Mouse (Mus musculus): Measurements from ENCODE around the gene Tbl1x. TPM values are rescaled to one million over a fixed set of nuclear protein-coding genes. Genes with fewer than 3 reads are reported as not detected.
"Not testable (repeated sequence)": the region's sequence is repeated elsewhere in the genome, so short reads cannot be mapped to it uniquely, and the experiment has no call there.

Gene Tbl1x
- polyA plus RNA-seq, 1 experiment, result 17.1 TPM

DNA sequence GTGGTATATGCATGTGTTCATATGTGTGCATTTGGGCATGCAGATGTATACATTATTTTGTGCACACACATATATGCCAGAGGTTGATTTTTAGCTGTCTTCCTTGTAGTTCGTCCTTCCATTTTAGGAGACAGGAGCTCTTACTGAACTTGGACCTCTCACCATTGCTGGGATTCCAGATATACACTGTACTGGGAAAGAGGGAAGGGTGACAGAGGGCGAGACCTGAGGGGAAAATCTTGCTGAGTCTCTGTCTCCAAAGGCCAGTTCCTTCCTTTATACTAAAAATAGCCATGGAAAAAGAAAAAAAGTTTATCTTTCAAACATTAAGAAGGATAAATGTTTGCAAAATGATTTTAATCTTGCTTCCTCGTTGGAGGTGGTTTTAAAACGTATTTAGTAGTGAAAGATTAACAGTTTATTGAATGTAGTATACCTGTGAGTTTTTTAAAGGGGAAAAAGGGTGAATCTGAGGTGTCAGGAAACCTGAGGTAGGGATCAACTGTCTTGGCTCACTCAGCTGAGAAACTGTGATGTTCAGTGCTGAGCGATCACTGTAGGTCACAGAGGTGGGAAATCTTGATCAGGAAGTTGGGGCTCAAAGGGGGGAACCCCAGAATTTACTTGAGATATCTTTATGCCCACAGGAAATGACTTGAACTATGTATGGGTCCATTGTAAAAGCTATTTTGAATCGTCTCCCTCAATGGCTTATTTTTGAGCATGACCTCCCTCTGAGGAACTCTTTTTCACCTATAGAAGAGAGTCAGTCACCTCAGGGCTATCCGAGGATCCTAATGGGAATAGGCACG is 6.7 kb downstream of the Tbl1x start:
- no peak for TF ChIP-seq POLR2A (IDR thresholded peaks at IDR 0.05; ENCODE audit: low read depth, low read length)
- TF ChIP-seq CTCF (conservative IDR thresholded peaks at IDR 0.05; ENCODE audit: insufficient read depth, insufficient read length, low read depth, low read length), result no peak
- H3K27ac ChIP-seq (ENCODE audit: insufficient read depth, low read depth, low read length), result no peak overlapping the region
- no peaks in the 10 kb centered on the region for H3K27me3 ChIP-seq (replicated peaks; ENCODE audit: control insufficient read depth, insufficient read depth, low read length)
- no peaks in the 10 kb centered on the region for H3K36me3 ChIP-seq (ENCODE audit: control insufficient read depth, insufficient read depth, low read length)
- 20% methylated on average over 8 of the region's 8 CpGs for WGBS
- no peak for DNase-seq
- peaks cover 16% of the 10 kb centered on the region for H3K4me1 ChIP-seq (ENCODE audit: control insufficient read depth, insufficient read depth, low read length)
- H3K4me3 ChIP-seq (ENCODE audit: insufficient read depth, low read depth, low read length), result no peak overlapping the region

DNA sequence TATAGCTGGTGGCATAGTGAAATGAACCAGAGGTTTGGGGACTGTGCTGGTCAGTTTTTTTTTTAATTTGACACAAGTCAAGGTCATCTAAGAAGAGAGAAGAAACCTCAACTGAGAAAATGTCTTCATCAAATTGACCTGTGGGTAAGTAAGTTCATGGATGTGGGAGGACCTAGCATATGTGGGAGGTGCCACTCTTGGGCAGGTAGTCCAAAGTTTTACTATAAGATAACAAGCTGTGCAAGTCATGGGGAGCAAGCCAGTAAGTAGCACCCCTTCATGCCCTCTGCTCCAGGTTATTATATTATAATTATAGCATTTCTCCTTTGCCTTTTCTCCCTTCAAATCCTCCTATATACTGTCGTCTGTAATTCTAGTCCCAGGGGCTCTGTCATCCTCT is 8.1 kb downstream of the Tbl1x start:
- H3K4me1 ChIP-seq (ENCODE audit: control insufficient read depth, insufficient read depth, low read length), result peaks cover 16% of the 10 kb centered on the region
- no peak overlapping the region for H3K4me3 ChIP-seq (ENCODE audit: insufficient read depth, low read depth, low read length)
- no peak for TF ChIP-seq POLR2A (IDR thresholded peaks at IDR 0.05; ENCODE audit: low read depth, low read length)
- TF ChIP-seq CTCF (conservative IDR thresholded peaks at IDR 0.05; ENCODE audit: insufficient read depth, insufficient read length, low read depth, low read length), result no peak
- H3K27me3 ChIP-seq (replicated peaks; ENCODE audit: control insufficient read depth, insufficient read depth, low read length), result no peaks in the 10 kb centered on the region
- no peak overlapping the region for H3K27ac ChIP-seq (ENCODE audit: insufficient read depth, low read depth, low read length)
- 82% methylated on average over 1 of the region's 1 CpGs for WGBS
- no peaks in the 10 kb centered on the region for H3K36me3 ChIP-seq (ENCODE audit: control insufficient read depth, insufficient read depth, low read length)
- no peak for DNase-seq

DNA sequence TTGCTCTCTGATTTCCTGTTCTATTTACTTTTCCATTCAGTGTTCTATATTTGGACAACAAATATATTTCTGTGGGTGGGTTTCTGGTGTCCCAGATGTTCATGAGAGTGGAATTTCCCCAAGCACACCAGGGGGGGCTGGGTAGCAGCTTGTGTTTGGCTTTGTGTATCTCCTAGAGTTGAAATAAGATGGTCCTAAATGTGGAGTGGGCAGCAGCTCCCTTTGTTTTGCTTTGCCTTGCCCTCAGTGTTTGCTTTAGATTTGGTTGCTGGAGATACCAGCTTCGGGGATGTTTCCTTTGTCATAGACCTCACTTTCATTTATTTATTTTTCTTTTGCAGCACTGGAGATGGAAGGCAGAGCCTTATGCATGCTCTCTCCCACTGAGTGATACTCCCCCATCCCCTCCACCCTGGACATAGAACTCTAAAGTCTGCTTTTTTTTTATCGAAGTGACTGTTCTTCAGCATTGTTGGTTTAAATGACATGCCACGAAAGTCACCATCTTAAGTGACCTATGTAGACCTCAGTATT is 12.1 kb downstream of the Tbl1x start:
- Histone ChIP-seq H3K36me3 (ENCODE audit: control insufficient read depth, insufficient read depth, low read length) (no peaks in the 10 kb centered on the region), H3K27me3 (replicated peaks; ENCODE audit: control insufficient read depth, insufficient read depth, low read length) (no peaks in the 10 kb centered on the region), H3K27ac (ENCODE audit: insufficient read depth, low read depth, low read length) (no peak overlapping the region), H3K4me1 (ENCODE audit: control insufficient read depth, insufficient read depth, low read length) (peaks cover 3% of the 10 kb centered on the region), H3K4me3 (ENCODE audit: insufficient read depth, low read depth, low read length) (no peak overlapping the region)
- TF ChIP-seq CTCF (conservative IDR thresholded peaks at IDR 0.05; ENCODE audit: insufficient read depth, insufficient read length, low read depth, low read length) (no peak), POLR2A (IDR thresholded peaks at IDR 0.05; ENCODE audit: low read depth, low read length) (no peak)
- DNase-seq, result no peak
- WGBS, result 30% methylated on average over 3 of the region's 3 CpGs

DNA sequence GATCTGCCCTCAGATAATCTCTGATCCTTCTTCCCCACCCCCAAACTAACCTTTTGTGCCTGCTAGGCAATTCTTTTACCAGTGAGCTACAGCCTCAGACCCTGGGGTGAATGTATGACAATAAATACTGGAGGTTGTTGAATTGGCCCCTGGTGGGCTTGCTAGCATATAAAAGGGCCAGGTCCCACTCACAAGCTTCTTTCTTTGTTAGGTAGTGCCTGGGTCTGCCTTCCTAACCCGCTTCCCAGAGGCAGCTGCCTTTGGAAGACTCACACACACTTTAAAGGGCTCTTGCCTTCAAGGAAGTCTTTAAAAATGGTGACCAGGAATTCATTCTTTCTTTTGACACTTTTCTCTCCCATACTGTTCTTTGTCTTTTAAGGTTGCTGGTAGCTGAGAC is 14.4 kb downstream of the Tbl1x start:
- TF ChIP-seq CTCF (conservative IDR thresholded peaks at IDR 0.05; ENCODE audit: insufficient read depth, insufficient read length, low read depth, low read length) (no peak), POLR2A (IDR thresholded peaks at IDR 0.05; ENCODE audit: low read depth, low read length) (no peak)
- H3K4me1 ChIP-seq (ENCODE audit: control insufficient read depth, insufficient read depth, low read length), result peaks cover 3% of the 10 kb centered on the region; the same call in 1 of the 2 replicates
- no peak overlapping the region for H3K27ac ChIP-seq (ENCODE audit: insufficient read depth, low read depth, low read length)
- no peak for DNase-seq
- no peaks in the 10 kb centered on the region for H3K36me3 ChIP-seq (ENCODE audit: control insufficient read depth, insufficient read depth, low read length)
- 82% methylated on average over 1 of the region's 1 CpGs for WGBS
- H3K4me3 ChIP-seq (ENCODE audit: insufficient read depth, low read depth, low read length), result no peak overlapping the region
- no peaks in the 10 kb centered on the region for H3K27me3 ChIP-seq (replicated peaks; ENCODE audit: control insufficient read depth, insufficient read depth, low read length)

DNA sequence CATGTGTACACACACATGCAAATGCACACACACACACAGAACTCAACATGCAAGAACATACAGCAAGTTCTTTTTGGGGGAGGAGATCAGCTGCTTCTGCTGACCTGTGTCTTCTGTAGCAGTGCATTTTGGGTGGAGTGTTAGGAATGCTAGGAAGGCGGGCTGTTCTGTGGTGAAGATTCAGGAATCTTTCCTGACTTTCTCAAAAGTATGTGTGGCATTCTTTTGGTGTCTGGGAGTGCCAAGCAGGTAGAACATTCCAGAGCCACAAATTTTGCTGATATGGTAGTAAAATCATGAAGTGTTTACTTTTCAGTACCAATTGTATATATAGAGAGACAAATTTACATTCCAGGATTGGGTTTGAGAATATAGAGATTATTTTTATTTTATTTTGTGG is 17.6 kb downstream of the Tbl1x start:
- Histone ChIP-seq H3K4me3 (ENCODE audit: insufficient read depth, low read depth, low read length) (no peak overlapping the region), H3K27me3 (replicated peaks; ENCODE audit: control insufficient read depth, insufficient read depth, low read length) (no peaks in the 10 kb centered on the region), H3K36me3 (ENCODE audit: control insufficient read depth, insufficient read depth, low read length) (no peaks in the 10 kb centered on the region), H3K4me1 (ENCODE audit: control insufficient read depth, insufficient read depth, low read length) (peaks cover 3% of the 10 kb centered on the region; the same call in 1 of the 2 replicates), H3K27ac (ENCODE audit: insufficient read depth, low read depth, low read length) (peak overlapping the region; percentile 22; the same call in 1 of the 2 replicates)
- 63% methylated on average over 1 of the region's 1 CpGs for WGBS
- TF ChIP-seq POLR2A (IDR thresholded peaks at IDR 0.05; ENCODE audit: low read depth, low read length) (no peak), CTCF (conservative IDR thresholded peaks at IDR 0.05; ENCODE audit: insufficient read depth, insufficient read length, low read depth, low read length) (no peak)
- no peak for DNase-seq

DNA sequence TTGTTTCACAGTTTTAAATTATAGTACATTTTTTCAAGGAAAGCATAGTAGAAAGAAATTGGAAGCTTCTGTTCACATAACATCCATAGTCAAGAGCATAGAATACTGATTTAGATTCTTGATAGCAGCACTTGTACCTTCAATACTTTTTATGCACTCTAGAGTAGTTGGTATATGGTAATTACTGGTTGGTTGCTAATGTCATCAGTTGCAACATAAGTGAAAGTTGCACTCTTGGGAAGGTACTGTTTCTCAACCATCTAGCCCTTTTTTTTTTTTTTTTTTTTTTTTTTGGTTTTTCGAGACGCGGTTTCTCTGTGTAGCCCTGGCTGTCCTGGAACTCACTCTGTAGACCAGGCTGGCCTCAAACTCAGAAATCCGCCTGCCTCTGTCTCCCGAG is 20.2 kb downstream of the Tbl1x start:
- Histone ChIP-seq H3K4me3 (ENCODE audit: insufficient read depth, low read depth, low read length) (no peak overlapping the region), H3K27ac (ENCODE audit: insufficient read depth, low read depth, low read length) (no peak overlapping the region), H3K4me1 (ENCODE audit: control insufficient read depth, insufficient read depth, low read length) (peaks cover 3% of the 10 kb centered on the region; the same call in 1 of the 2 replicates), H3K36me3 (ENCODE audit: control insufficient read depth, insufficient read depth, low read length) (no peaks in the 10 kb centered on the region), H3K27me3 (replicated peaks; ENCODE audit: control insufficient read depth, insufficient read depth, low read length) (no peaks in the 10 kb centered on the region)
- 100% methylated on average over 1 of the region's 5 CpGs for WGBS
- DNase-seq, result no peak
- TF ChIP-seq POLR2A (IDR thresholded peaks at IDR 0.05; ENCODE audit: low read depth, low read length), result no peak
- no peak for TF ChIP-seq CTCF (conservative IDR thresholded peaks at IDR 0.05; ENCODE audit: insufficient read depth, insufficient read length, low read depth, low read length)

DNA sequence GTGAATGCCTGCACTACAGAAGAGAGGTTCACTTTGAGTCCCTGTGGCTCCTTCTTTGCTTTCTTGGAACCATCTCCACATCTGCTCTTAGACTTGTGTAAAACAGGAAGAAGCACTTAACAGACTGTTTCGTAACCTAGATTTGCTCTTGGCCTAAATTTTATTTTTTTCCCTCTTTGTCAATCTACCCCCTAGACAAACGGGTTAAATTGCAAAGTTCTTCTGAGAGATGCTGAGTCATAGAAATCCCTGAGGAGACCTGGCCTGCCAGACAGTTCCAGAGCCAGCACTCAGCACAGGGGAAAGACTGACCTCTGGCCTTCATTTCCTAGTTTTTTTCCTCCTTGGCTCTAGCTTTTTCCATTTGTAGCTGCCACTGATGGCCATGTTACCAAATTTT is 23.1 kb downstream of the Tbl1x start:
- no peaks in the 10 kb centered on the region; the same call in 1 of the 2 replicates for H3K4me1 ChIP-seq (ENCODE audit: control insufficient read depth, insufficient read depth, low read length)
- no peaks in the 10 kb centered on the region for H3K27me3 ChIP-seq (replicated peaks; ENCODE audit: control insufficient read depth, insufficient read depth, low read length)
- H3K4me3 ChIP-seq (ENCODE audit: insufficient read depth, low read depth, low read length), result no peak overlapping the region
- DNase-seq, result peak; percentile 74
- WGBS, result 8% methylated on average over 2 of the region's 2 CpGs
- no peak for TF ChIP-seq CTCF (conservative IDR thresholded peaks at IDR 0.05; ENCODE audit: insufficient read depth, insufficient read length, low read depth, low read length)
- no peak for TF ChIP-seq POLR2A (IDR thresholded peaks at IDR 0.05; ENCODE audit: low read depth, low read length)
- H3K27ac ChIP-seq (ENCODE audit: insufficient read depth, low read depth, low read length), result no peak overlapping the region
- no peaks in the 10 kb centered on the region for H3K36me3 ChIP-seq (ENCODE audit: control insufficient read depth, insufficient read depth, low read length)

DNA sequence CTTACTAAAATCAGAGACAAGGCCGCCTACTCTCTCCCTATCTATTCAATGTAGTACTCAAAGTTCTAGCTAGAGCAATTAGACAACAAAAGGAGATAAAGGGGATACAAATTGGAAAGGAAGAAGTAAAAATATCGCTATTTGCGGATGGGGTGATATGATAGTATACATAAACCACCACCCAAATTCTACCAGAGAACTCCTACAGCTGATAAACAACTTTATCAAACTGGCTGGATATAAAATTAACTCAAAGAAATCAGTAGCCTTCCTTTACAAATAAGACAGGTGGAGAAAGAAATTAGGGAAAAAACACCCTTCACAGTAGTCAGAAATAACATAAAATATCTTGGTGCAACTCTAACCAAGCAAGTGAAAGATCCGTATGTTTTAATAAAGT is 29.0 kb downstream of the Tbl1x start:
- not testable (repeated sequence) for DNase-seq
- 92% methylated on average over 4 of the region's 4 CpGs for WGBS

More for the DNA sequence above, 29.0 kb downstream of the Tbl1x start:
- H3K4me1 ChIP-seq (ENCODE audit: control insufficient read depth, insufficient read depth, low read length); H3K27ac ChIP-seq (ENCODE audit: insufficient read depth, low read depth, low read length); H3K4me3 ChIP-seq (ENCODE audit: insufficient read depth, low read depth, low read length); H3K36me3 ChIP-seq (ENCODE audit: control insufficient read depth, insufficient read depth, low read length); H3K27me3 ChIP-seq (replicated peaks; ENCODE audit: control insufficient read depth, insufficient read depth, low read length): not testable (repeated sequence)
